ENCODE assay signal across 13 mouse cellular contexts in genomic region chr11:93484661-93485060, GRCm38 (mm10).
"Had no signal": no experiment of that assay in that cellular context is flagged by ENCODE, and none has a peak within 500 bp of the region (broad histone marks: within the 10 kb centered on the region; RNA-seq: fewer than 3 reads in every experiment).

No protein-coding gene starts in this region.

- DNase-seq: liver, postnatal 0 days; lung, adult 2 months; lung, postnatal 14 days; lung, postnatal 36 days; midbrain, embryonic 14.5 days; retina, postnatal 1 day; right cerebral cortex, adult 18-20 months; right cerebral cortex, postnatal 25 days; right cerebral cortex, postnatal 4 days; spleen, adult 18-20 months; thymus, adult 18-20 months; thymus, postnatal 14 days; thymus, postnatal 36 days had no signal
